Mouse (Mus musculus) myocyte (in vitro differentiated cells): ENCODE results near the gene Armc3.

Experiments
- CEBPB ChIP-seq: IDR thresholded peaks from 2 replicates; pipeline ENCODE4 v1.6.1; 2011; ENCODE audit warnings: mild to moderate bottlenecking, moderate library complexity; ENCODE audit not compliant: poor library complexity, insufficient read depth, severe bottlenecking
- MAX ChIP-seq: IDR thresholded peaks from one replicate; pipeline ENCODE4 v1.6.1; 2011; ENCODE audit warnings: low read depth, mild to moderate bottlenecking, control low read depth
- MYOD1 ChIP-seq, 3 experiments: IDR thresholded peaks; one replicate each; pipeline ENCODE4 v1.6.1; 2011; ENCODE audit warnings: control low read depth in 2 of 3, low read depth in 2 of 3, mild to moderate bottlenecking in 2 of 3, moderate library complexity in 1 of 3; ENCODE audit not compliant: insufficient read length in 2 of 3, control insufficient read depth in 1 of 3
- MYOG ChIP-seq, 3 experiments: IDR thresholded peaks; one replicate each; pipeline ENCODE4 v1.6.1; 2011; ENCODE audit warnings: control low read depth in 2 of 3, low read depth in 2 of 3, mild to moderate bottlenecking in 2 of 3; ENCODE audit not compliant: insufficient read length in 2 of 3, control insufficient read depth in 1 of 3, insufficient read depth in 1 of 3
- POLR2A ChIP-seq: IDR thresholded peaks from one replicate; pipeline ENCODE4 v1.6.1; 2011; ENCODE audit warnings: low read depth, mild to moderate bottlenecking, control low read depth, moderate library complexity; ENCODE audit not compliant: insufficient read length
- TCF12 ChIP-seq: IDR thresholded peaks from one replicate; pipeline ENCODE4 v1.6.1; 2011; ENCODE audit warnings: mild to moderate bottlenecking, control low read depth; ENCODE audit not compliant: poor library complexity, insufficient read depth, severe bottlenecking

DNA sequence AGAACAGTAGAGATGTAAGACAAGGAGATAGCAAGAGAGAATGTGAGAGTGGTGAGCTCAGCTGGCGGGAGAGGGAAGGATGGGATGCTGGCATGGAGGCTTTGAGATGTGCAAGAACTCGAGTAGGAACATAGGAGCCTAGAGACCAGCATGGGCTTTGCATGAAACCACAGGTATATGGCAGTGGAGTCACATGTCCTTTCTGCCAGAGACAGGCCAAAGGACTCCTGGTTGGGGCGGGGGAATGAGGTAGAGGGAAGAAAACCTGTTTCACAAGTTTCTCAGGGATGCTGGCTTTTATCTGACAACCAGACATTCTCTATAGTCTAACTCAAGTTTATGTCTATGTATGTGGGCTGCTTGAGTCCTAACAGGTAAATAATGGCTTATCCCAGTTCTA is 55.9 kb downstream of the Armc3 start:
- TF ChIP-seq POLR2A (no peak), MAX (no peak), MYOD1 (IDR thresholded peaks at IDR 0.05; ENCODE audit: control insufficient read depth in 1 of 3, insufficient read length in 2 of 3, low read depth in 2 of 3) (no peak), CEBPB (no peak), MYOG (IDR thresholded peaks at IDR 0.05; ENCODE audit: control insufficient read depth in 1 of 3, insufficient read depth in 1 of 3, insufficient read length in 2 of 3, low read depth in 2 of 3) (no peak), TCF12 (no peak)
